Mouse (Mus musculus) retina, postnatal 1 day (tissue): ENCODE results near the gene Ltb4r1.

ENCODE experiments used
- DNase-seq: peaks from one replicate; pipeline ENCODE4 v3.0.0-alpha.2; 2012

Gene Ltb4r1

GRCm38 (mm10) chr14:55787731-55788130 lies 22.0 kb downstream of the Ltb4r1 start:
- DNase-seq = no peak

DNA sequence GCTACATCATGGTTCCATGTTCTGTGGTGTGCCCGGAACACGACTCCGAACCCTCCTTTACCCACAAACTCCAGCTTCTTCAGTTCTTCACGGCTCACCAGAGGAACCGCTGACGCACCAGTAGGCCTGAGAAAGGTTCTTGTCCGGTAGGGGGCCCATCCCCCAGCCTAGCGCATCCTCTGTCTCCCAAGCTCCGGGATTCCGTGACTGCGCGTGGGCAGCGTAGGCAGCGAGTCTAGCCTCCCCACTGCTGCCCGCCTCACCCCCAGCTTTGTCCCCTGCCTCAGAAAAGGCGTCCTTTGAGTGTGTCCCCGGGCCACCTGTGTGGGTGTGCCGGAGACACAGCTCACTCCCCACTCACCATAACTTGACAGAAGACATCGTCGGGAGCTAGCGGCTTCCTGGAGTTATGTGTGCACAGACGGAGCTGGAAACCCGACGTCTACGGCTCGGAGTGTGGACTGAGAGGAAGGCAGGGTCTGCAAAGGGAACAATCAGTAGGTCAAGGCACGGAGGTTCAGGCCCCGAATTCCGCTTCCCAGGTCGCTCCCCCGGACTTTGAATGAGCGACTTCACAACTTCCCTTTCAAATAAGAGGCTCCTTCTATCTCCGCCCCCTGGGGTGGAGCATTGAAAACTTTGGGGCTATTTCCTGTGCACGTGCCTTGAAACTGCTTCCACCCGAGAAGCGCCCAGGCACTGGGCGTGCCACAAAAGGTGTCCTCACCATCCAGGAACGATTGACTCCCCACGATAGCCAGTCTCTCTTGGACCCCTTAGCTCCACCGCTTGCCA lies 22.7 kb downstream of the Ltb4r1 start, which contains the start of gene Ripk3:
Gene Ripk3, minus strand, starts transcription at position 610 of the 795 bp plus-strand sequence.
- peak; percentile 30 for DNase-seq

DNA sequence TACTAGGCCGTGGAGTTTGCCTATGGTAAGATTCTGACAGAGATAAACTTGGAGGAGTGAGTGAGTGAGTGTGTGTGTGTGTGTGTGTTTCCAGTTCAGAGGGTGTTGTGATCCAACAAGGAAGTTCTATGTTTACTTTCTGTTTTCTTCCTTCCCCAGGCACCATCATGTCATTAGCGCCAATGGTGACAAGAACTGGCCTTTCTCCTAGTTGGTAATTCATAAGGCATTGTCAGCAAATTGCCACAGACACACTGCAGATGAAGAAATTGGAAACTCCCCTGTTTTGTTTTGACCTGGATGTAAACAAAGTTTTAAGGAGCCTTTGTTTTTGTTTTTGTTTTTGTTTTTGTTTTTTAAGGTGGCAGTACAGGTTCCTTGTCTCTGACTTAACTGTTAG lies 27.7 kb downstream of the Ltb4r1 start:
- no peak for DNase-seq

DNA sequence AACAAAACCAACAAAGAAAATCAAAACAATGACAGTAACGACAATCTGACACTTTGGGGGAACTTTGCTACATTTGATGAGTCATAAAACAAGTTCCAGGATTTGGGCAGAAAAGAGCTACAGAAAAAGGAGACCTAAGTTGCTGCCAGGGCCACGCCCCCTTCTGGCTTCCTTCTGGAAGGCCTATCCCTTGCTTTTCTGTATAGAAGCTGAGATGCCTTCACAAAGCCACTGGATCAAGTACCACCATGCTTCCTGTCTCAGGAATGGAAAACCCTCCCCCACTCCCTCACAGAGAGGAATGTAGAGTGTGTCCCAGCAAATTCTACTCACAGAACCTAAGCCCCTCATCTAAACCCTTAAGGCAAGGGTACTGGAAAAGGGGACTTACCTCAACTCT lies 28.2 kb downstream of the Ltb4r1 start:
- no peak for DNase-seq

DNA sequence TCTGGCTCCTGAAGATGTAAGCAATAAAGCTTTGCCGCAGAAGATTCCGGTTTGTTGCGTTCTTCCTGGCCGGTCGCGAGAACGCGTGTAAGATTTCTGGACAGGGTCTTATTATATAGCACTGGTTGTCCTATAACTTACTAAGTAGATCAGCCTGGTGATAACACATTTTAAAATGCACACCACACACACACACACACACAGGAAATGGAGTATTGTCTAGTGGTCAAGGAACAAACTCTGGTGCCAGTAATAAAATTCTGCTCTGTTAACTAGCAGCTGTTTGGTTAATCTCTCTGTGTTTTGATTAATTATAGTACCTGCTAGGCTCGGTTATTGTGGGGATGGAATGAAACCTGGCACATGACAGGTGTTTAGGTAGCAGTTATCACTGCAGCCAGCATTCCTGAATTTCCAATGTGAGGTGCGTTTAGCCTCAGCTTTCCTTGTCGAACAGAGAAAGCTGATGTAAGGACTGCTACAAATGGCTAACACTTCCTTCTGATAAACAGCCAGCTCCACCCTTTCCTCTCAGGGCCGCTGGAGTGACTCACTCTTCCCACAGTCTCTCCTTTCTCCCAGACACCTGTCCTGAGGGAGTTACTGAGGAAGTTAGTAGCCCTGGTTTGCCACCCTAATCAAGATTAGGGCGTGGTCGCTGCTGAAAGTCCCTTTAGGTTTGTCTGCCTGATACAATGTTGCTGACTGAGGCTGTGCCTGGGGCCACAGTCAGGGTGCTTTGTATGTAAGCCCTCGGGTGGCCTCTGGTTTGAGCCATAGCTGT lies 29.8 kb downstream of the Ltb4r1 start:
- no peak for DNase-seq

- peak; percentile 88 for DNase-seq
Observed at GRCm38 (mm10) chr14:55814885-55815284, 49.1 kb downstream of the Ltb4r1 start.

GRCm38 (mm10) chr14:55815310-55815751 lies 49.6 kb downstream of the Ltb4r1 start:
- peak; percentile 63 for DNase-seq
